Mouse (Mus musculus): ENCODE results near the gene Npas2. TPM values are rescaled to one million over a fixed set of nuclear protein-coding genes. Genes with fewer than 3 reads are reported as not detected.

The Npas2 gene
- total and polyA plus RNA-seq, 3 experiments: 0.05 TPM; not detected in 2

GRCm38 (mm10) chr1:39312345-39312967, 118.9 kb downstream of the Npas2 start:
- Histone ChIP-seq H3K9me3 (replicated peaks) (no peaks in the 10 kb centered on the region), H3K4me1 (ENCODE audit: insufficient read depth, low read depth, low read length) (no peaks in the 10 kb centered on the region), H3K4me3 (ENCODE audit: low read depth, low read length) (no peak overlapping the region), H3K36me3 (replicated peaks) (no peaks in the 10 kb centered on the region), H3K27me3 (ENCODE audit: insufficient read depth, low read length) (no peaks in the 10 kb centered on the region)
- TF ChIP-seq TAL1 (conservative IDR thresholded peaks at IDR 0.05; ENCODE audit: low read depth, low read length) (no peak), POLR2AphosphoS5 (IDR thresholded peaks at IDR 0.05; ENCODE audit: insufficient replicate concordance, low read depth, low read length) (no peak), CTCF (IDR thresholded peaks at IDR 0.05; ENCODE audit: low read depth, low read length) (no peak), GATA1 (IDR thresholded peaks at IDR 0.05; ENCODE audit: borderline replicate concordance, low read length) (no peak), GATA2 (IDR thresholded peaks at IDR 0.05; ENCODE audit: borderline replicate concordance, low read depth, low read length) (no peak)
- no peak for ATAC-seq (ENCODE audit: extremely low read depth, insufficient number of reproducible peaks, low FRiP score, poor library complexity, severe bottlenecking)
- no peak for DNase-seq (ENCODE audit: low spot score)

- H3K4me1 ChIP-seq (ENCODE audit: insufficient read depth, low read depth, low read length): no peaks in the 10 kb centered on the region
- TF ChIP-seq GATA1 (IDR thresholded peaks at IDR 0.05; ENCODE audit: borderline replicate concordance, low read length) (no peak), TAL1 (conservative IDR thresholded peaks at IDR 0.05; ENCODE audit: low read depth, low read length) (no peak), GATA2 (IDR thresholded peaks at IDR 0.05; ENCODE audit: borderline replicate concordance, low read depth, low read length) (no peak)
- no peaks in the 10 kb centered on the region for H3K9me3 ChIP-seq (replicated peaks)
- H3K4me3 ChIP-seq (ENCODE audit: low read depth, low read length): no peak overlapping the region
- DNase-seq (ENCODE audit: low spot score): no peak
- no peaks in the 10 kb centered on the region for H3K27me3 ChIP-seq (ENCODE audit: insufficient read depth, low read length)
- ATAC-seq (ENCODE audit: extremely low read depth, insufficient number of reproducible peaks, low FRiP score, poor library complexity, severe bottlenecking): no peak
- no peaks in the 10 kb centered on the region for H3K36me3 ChIP-seq (replicated peaks)
Observed at GRCm38 (mm10) chr1:39313352-39314245, 120.1 kb downstream of the Npas2 start.

- H3K4me3 ChIP-seq (ENCODE audit: low read depth, low read length): no peak overlapping the region
- H3K27me3 ChIP-seq (ENCODE audit: insufficient read depth, low read length): peaks cover under 1% of the 10 kb centered on the region; the same call in 1 of the 2 replicates
- DNase-seq (ENCODE audit: low spot score) (no peak), ATAC-seq (ENCODE audit: extremely low read depth, insufficient number of reproducible peaks, low FRiP score, poor library complexity, severe bottlenecking) (no peak)
- TF ChIP-seq CTCF (IDR thresholded peaks at IDR 0.05; ENCODE audit: low read depth, low read length) (no peak), POLR2AphosphoS5 (IDR thresholded peaks at IDR 0.05; ENCODE audit: insufficient replicate concordance, low read depth, low read length) (no peak), GATA2 (IDR thresholded peaks at IDR 0.05; ENCODE audit: borderline replicate concordance, low read depth, low read length) (no peak), TAL1 (conservative IDR thresholded peaks at IDR 0.05; ENCODE audit: low read depth, low read length) (no peak), GATA1 (IDR thresholded peaks at IDR 0.05; ENCODE audit: borderline replicate concordance, low read length) (no peak)
- H3K9me3 ChIP-seq (replicated peaks): no peaks in the 10 kb centered on the region
- H3K36me3 ChIP-seq (replicated peaks): no peaks in the 10 kb centered on the region
- no peaks in the 10 kb centered on the region for H3K4me1 ChIP-seq (ENCODE audit: insufficient read depth, low read depth, low read length)
Observed at GRCm38 (mm10) chr1:39317935-39318334, 124.4 kb downstream of the Npas2 start.

- H3K9me3 ChIP-seq (replicated peaks): no peaks in the 10 kb centered on the region
- H3K4me1 ChIP-seq (ENCODE audit: insufficient read depth, low read depth, low read length): no peaks in the 10 kb centered on the region
- peaks cover 6% of the 10 kb centered on the region; the same call in 1 of the 2 replicates for H3K27me3 ChIP-seq (ENCODE audit: insufficient read depth, low read length)
- no peak overlapping the region for H3K4me3 ChIP-seq (ENCODE audit: low read depth, low read length)
- H3K36me3 ChIP-seq (replicated peaks): no peaks in the 10 kb centered on the region
- no peak for DNase-seq (ENCODE audit: low spot score)
- TF ChIP-seq GATA2 (IDR thresholded peaks at IDR 0.05; ENCODE audit: borderline replicate concordance, low read depth, low read length) (no peak), TAL1 (conservative IDR thresholded peaks at IDR 0.05; ENCODE audit: low read depth, low read length) (no peak), POLR2AphosphoS5 (IDR thresholded peaks at IDR 0.05; ENCODE audit: insufficient replicate concordance, low read depth, low read length) (no peak), GATA1 (IDR thresholded peaks at IDR 0.05; ENCODE audit: borderline replicate concordance, low read length) (no peak), CTCF (IDR thresholded peaks at IDR 0.05; ENCODE audit: low read depth, low read length) (no peak)
- ATAC-seq (ENCODE audit: extremely low read depth, insufficient number of reproducible peaks, low FRiP score, poor library complexity, severe bottlenecking): no peak
Observed at GRCm38 (mm10) chr1:39318870-39319269, 125.3 kb downstream of the Npas2 start.

GRCm38 (mm10) chr1:39321954-39322353, 128.4 kb downstream of the Npas2 start:
- peaks cover 6% of the 10 kb centered on the region; the same call in 1 of the 2 replicates for H3K27me3 ChIP-seq (ENCODE audit: insufficient read depth, low read length)
- TF ChIP-seq POLR2AphosphoS5 (IDR thresholded peaks at IDR 0.05; ENCODE audit: insufficient replicate concordance, low read depth, low read length) (no peak), TAL1 (conservative IDR thresholded peaks at IDR 0.05; ENCODE audit: low read depth, low read length) (no peak), GATA1 (IDR thresholded peaks at IDR 0.05; ENCODE audit: borderline replicate concordance, low read length) (no peak), GATA2 (IDR thresholded peaks at IDR 0.05; ENCODE audit: borderline replicate concordance, low read depth, low read length) (no peak), CTCF (IDR thresholded peaks at IDR 0.05; ENCODE audit: low read depth, low read length) (no peak)
- no peaks in the 10 kb centered on the region for H3K36me3 ChIP-seq (replicated peaks)
- H3K9me3 ChIP-seq (replicated peaks): no peaks in the 10 kb centered on the region
- no peak overlapping the region for H3K4me3 ChIP-seq (ENCODE audit: low read depth, low read length)
- H3K4me1 ChIP-seq (ENCODE audit: insufficient read depth, low read depth, low read length): no peaks in the 10 kb centered on the region
- no peak for ATAC-seq (ENCODE audit: extremely low read depth, insufficient number of reproducible peaks, low FRiP score, poor library complexity, severe bottlenecking)
- no peak for DNase-seq (ENCODE audit: low spot score)

GRCm38 (mm10) chr1:39325228-39325627, 131.7 kb downstream of the Npas2 start:
- ATAC-seq (ENCODE audit: extremely low read depth, insufficient number of reproducible peaks, low FRiP score, poor library complexity, severe bottlenecking): no peak
- no peaks in the 10 kb centered on the region for H3K36me3 ChIP-seq (replicated peaks)
- TF ChIP-seq TAL1 (conservative IDR thresholded peaks at IDR 0.05; ENCODE audit: low read depth, low read length): no peak
- TF ChIP-seq GATA2 (IDR thresholded peaks at IDR 0.05; ENCODE audit: borderline replicate concordance, low read depth, low read length): no peak
- TF ChIP-seq GATA1 (IDR thresholded peaks at IDR 0.05; ENCODE audit: borderline replicate concordance, low read length): no peak
- TF ChIP-seq CTCF (IDR thresholded peaks at IDR 0.05; ENCODE audit: low read depth, low read length): no peak
- TF ChIP-seq POLR2AphosphoS5 (IDR thresholded peaks at IDR 0.05; ENCODE audit: insufficient replicate concordance, low read depth, low read length): no peak
- 0 out of 2 replicates have a peak, but pooled peaks cover 10% of the 10 kb centered on the region for H3K27me3 ChIP-seq (ENCODE audit: insufficient read depth, low read length)
- no peak overlapping the region for H3K4me3 ChIP-seq (ENCODE audit: low read depth, low read length)
- H3K9me3 ChIP-seq (replicated peaks): no peaks in the 10 kb centered on the region
- no peaks in the 10 kb centered on the region for H3K4me1 ChIP-seq (ENCODE audit: insufficient read depth, low read depth, low read length)
- no peak for DNase-seq (ENCODE audit: low spot score)

Data from G1E (cell line).